Mouse (Mus musculus) MEL (cell line): ENCODE measurements around the gene Stt3b.

Source experiments
- CTCF ChIP-seq, 3 experiments: IDR thresholded peaks in 2 of 3; conservative IDR thresholded peaks in 1 of 3; 2 replicates each; pipeline ENCODE4 v1.5.1; 2011 to 2012; ENCODE audit warnings: low read length in 3 of 3, low read depth in 2 of 3, mild to moderate bottlenecking in 2 of 3, improper control_type of control experiment in 1 of 3, inconsistent platforms in 1 of 3, mixed read lengths in 1 of 3, moderate library complexity in 1 of 3; ENCODE audit not compliant: control insufficient read depth in 1 of 3, insufficient read depth in 1 of 3, poor library complexity in 1 of 3, severe bottlenecking in 1 of 3
- GATA1 ChIP-seq: IDR thresholded peaks from 2 replicates; pipeline ENCODE4 v1.6.1; 2011; ENCODE audit warnings: low read depth, low read length, improper control_type of control experiment
- MAFK ChIP-seq: IDR thresholded peaks from 2 replicates; pipeline ENCODE4 v1.6.1; 2011; ENCODE audit warnings: low read depth, mild to moderate bottlenecking, low read length, improper control_type of control experiment, borderline replicate concordance
- MAX ChIP-seq: IDR thresholded peaks from 2 replicates; pipeline ENCODE4 v1.6.1; 2011; ENCODE audit warnings: low read length, improper control_type of control experiment
- UBTF ChIP-seq: IDR thresholded peaks from 2 replicates; pipeline ENCODE4 v1.6.1; 2012; ENCODE audit warnings: low read depth, mild to moderate bottlenecking, inconsistent platforms, low read length, improper control_type of control experiment, moderate library complexity, borderline replicate concordance; ENCODE audit not compliant: insufficient read depth

DNA sequence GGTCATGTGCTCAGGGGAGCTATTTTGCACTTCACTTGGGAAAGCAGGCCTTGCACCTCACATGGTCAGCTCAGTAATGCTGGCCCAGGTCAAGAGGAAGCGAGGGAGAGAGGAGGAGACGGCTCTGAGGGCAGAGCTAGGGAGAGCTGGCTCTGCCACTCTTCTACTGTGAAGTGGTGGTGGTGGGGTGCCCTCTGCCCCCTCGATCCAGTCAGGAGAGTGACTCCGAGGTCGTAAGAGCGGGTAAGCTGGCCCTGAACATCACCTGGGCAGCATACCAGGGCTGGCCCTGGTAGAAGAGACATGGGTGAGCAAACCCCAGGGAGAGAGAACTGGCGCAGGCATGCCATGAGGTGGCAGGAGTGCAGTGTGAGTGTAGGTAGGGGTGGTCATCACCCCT is 8.6 kb downstream of the Stt3b start:
- TF ChIP-seq MAFK (no peak), GATA1 (no peak), CTCF (IDR thresholded peaks at IDR 0.05 in 2 of 3, conservative IDR thresholded peaks at IDR 0.05 in 1 of 3; ENCODE audit: control insufficient read depth in 1 of 3, insufficient read depth in 1 of 3, low read depth in 2 of 3, low read length in 3 of 3, poor library complexity in 1 of 3, severe bottlenecking in 1 of 3) (no peak), UBTF (no peak), MAX (no peak)
